Mouse (Mus musculus) lung, postnatal 0 days (tissue): ENCODE measurements around the gene Col23a1. TPM values are rescaled to one million over a fixed set of nuclear protein-coding genes. Genes with fewer than 3 reads are reported as not detected.

ENCODE experiments used
- ATAC-seq: fragments of 200-750 bp; cut with Nextera tagmentation; 2 replicates; pipeline ENCODE4 v1.8.0; 2017; ENCODE audit warnings: moderate library complexity
- DNase-seq: peaks from one replicate; pipeline ENCODE4 v3.0.0-alpha.2; 2016; ENCODE audit warnings: low spot score
- H3K27ac ChIP-seq: fragments of 300-500 bp; sonication (generic); 2 replicates; pipeline ENCODE4 v1.5.1; 2014; ENCODE audit warnings: antibody characterized with exemption, mild to moderate bottlenecking, low read length, mixed read lengths
- H3K27me3 ChIP-seq: fragments of 300-500 bp; sonication (generic); replicated peaks from 2 replicates; pipeline ENCODE4 v1.6.1; 2014; ENCODE audit warnings: low read length, mixed read lengths; ENCODE audit not compliant: insufficient read depth
- H3K36me3 ChIP-seq: fragments of 300-500 bp; sonication (generic); 2 replicates; pipeline ENCODE4 v1.6.1; 2014; ENCODE audit warnings: low read length, mixed read lengths; ENCODE audit not compliant: insufficient read depth
- H3K4me1 ChIP-seq: fragments of 300-500 bp; sonication (generic); 2 replicates; pipeline ENCODE4 v1.6.1; 2014; ENCODE audit warnings: antibody characterized with exemption, low read depth, low read length, mixed read lengths; ENCODE audit not compliant: insufficient read depth
- H3K4me2 ChIP-seq: fragments of 300-500 bp; sonication (generic); replicated peaks from 2 replicates; pipeline ENCODE4 v1.6.1; 2014; ENCODE audit warnings: low read depth, mild to moderate bottlenecking, low read length, moderate library complexity, mixed read lengths
- H3K4me3 ChIP-seq: fragments of 300-500 bp; sonication (generic); 2 replicates; pipeline ENCODE4 v1.5.1; 2014; ENCODE audit warnings: low read depth, low read length
- H3K9ac ChIP-seq: fragments of 300-500 bp; sonication (generic); replicated peaks from 2 replicates; pipeline ENCODE4 v1.6.1; 2014; ENCODE audit warnings: low read depth, mild to moderate bottlenecking
- H3K9me3 ChIP-seq: fragments of 300-500 bp; sonication (generic); 2 replicates; pipeline ENCODE4 v1.6.1; 2016; ENCODE audit warnings: low read length, mixed read lengths
- CTCF ChIP-seq: IDR thresholded peaks from 2 replicates; pipeline ENCODE4 v1.5.1; 2016; ENCODE audit warnings: antibody characterized with exemption, mild to moderate bottlenecking
- EP300 ChIP-seq: IDR thresholded peaks from 2 replicates; pipeline ENCODE4 v1.6.1; 2016; ENCODE audit warnings: antibody characterized with exemption, mild to moderate bottlenecking, control low read depth
- WGBS: fragments of 180-500 bp; shearing (Covaris S2); extraction: QIAGEN DNeasy Blood & Tissue Kit; methylation state at CpG from one replicate; pipeline ENCODE4 v1.1.7; 2014; 5-methylcytosine and 5-hydroxymethylcytosine counted together
- polyA plus RNA-seq: library from polyadenylated mRNA; unstranded; fragments of >200 nt; fragmentation: Nextera tagmentation; extraction: Ambion mirVana; gene quantifications from 2 replicates; pipeline ENCODE4 v1.2.1, GENCODE M21; 2015

Col23a1 gene
- polyA plus RNA-seq, 1 experiment from 2014 or later, result 17.2 TPM

DNA sequence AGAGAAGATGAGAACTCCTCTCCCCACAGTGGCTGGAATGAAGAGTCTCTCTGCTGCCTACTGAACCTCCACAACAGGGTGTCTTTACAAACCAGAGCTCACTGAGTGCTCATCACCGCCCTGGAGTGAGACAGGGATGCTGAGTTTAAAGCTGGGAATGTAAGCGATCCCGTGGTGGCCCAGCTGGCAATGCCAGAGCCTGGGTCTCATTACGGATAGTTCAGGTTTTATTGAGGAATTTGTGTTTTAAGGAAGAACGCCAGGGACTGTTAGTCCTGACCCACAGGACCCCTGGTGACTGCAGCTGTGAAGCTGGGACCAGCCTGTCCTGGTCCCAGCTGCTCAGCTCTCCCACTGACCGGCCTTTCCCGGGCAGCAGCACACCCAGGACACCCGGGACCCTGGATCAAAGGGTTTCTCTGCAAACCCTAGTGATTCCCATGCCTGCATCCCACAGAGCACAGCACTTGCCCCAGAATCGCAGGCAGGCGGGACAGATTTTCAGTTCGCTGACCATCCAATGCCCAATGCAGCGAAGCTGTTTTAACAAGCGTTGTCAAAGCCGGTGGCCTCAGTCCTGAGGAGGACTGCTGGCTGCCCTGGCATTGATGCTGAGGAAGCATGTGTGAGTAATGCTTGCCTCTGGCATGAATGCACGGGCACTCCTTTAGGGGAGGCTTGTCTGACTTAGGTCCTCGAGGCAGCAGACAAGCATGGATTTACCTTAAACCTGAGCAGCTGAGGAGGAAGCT lies 139.9 kb downstream of the Col23a1 start:
- 63% methylated on average over 16 of the region's 16 CpGs for WGBS
- no peak overlapping the region for H3K9ac ChIP-seq
- H3K36me3 ChIP-seq, result no peaks in the 10 kb centered on the region
- ATAC-seq, result no peak
- H3K27me3 ChIP-seq, result no peaks in the 10 kb centered on the region
- no peaks in the 10 kb centered on the region for H3K9me3 ChIP-seq
- H3K4me2 ChIP-seq, result no peak overlapping the region
- TF ChIP-seq EP300 (no peak), CTCF (no peak)
- peaks cover 9% of the 10 kb centered on the region; the same call in 1 of the 2 replicates for H3K4me1 ChIP-seq
- no peak for DNase-seq
- H3K4me3 ChIP-seq, result no peak overlapping the region
- H3K27ac ChIP-seq, result no peak overlapping the region

- DNase-seq, result no peak
- TF ChIP-seq CTCF (no peak), EP300 (no peak)
- ATAC-seq, result no peak
- H3K27me3 ChIP-seq, result no peaks in the 10 kb centered on the region
- 44% methylated on average over 8 of the region's 8 CpGs for WGBS
- no peak overlapping the region for H3K27ac ChIP-seq
- no peaks in the 10 kb centered on the region for H3K9me3 ChIP-seq
- no peaks in the 10 kb centered on the region for H3K36me3 ChIP-seq
- no peak overlapping the region for H3K4me3 ChIP-seq
- H3K9ac ChIP-seq, result no peak overlapping the region
- peaks cover 9% of the 10 kb centered on the region; the same call in 1 of the 2 replicates for H3K4me1 ChIP-seq
- H3K4me2 ChIP-seq, result no peak overlapping the region
Observed at GRCm38 (mm10) chr11:51430180-51430578, 140.5 kb downstream of the Col23a1 start.

DNA sequence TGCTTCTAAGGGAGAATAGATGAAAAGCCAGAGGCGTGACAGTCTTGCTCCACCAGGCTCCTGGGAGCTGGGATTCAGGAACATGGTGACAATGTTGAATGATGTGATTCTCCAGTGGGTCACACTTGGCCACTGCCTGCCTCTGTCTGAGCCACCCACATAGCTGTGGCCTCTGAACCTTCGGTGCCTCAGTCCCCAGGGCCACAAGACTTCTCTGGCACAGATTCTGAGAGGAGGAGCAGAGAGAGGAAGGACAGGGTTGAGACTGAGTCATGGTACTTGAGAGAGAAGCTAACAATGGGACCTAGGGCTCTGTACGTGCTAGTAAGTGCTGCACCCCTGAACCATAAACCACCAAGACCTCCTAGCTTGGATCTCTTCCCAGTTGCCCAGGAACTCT lies 141.6 kb downstream of the Col23a1 start:
- H3K36me3 ChIP-seq, result no peaks in the 10 kb centered on the region

DNA sequence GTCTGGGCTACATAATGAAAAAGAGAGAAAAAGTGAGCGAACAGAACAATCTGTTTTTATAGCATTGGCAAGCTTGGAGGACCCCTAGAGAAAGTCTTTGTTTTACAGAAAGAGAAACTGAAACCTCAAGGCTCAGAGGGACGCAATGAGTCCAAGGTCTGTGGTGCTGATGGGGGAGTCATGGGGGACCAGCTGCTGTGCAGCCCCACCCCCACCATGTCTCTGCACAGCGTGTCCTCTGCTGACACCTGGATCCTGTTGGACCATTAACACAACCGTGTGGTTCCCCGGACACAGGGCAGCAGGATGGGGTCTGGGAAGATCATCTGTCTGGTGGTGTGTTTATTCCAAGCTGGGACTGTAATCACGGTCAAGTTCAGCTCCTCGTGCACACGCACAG lies 142.2 kb downstream of the Col23a1 start:
- Histone ChIP-seq H3K4me2 (peak overlapping the region; percentile 42), H3K36me3 (no peaks in the 10 kb centered on the region), H3K27ac (peak overlapping the region; percentile 40; the same call in 1 of the 2 replicates), H3K27me3 (no peaks in the 10 kb centered on the region), H3K9me3 (no peaks in the 10 kb centered on the region), H3K9ac (no peak overlapping the region), H3K4me1 (peaks cover 9% of the 10 kb centered on the region; the same call in 1 of the 2 replicates), H3K4me3 (no peak overlapping the region)
- DNase-seq (peak; percentile 20), ATAC-seq (peak; percentile 18; the same call in 1 of the 2 replicates)
- WGBS, result 54% methylated on average over 8 of the region's 8 CpGs
- TF ChIP-seq CTCF (no peak), EP300 (no peak)

More for the DNA sequence above, 141.6 kb downstream of the Col23a1 start:
- Histone ChIP-seq H3K9me3 (no peaks in the 10 kb centered on the region), H3K4me3 (no peak overlapping the region), H3K27me3 (no peaks in the 10 kb centered on the region), H3K9ac (no peak overlapping the region), H3K4me1 (peaks cover 9% of the 10 kb centered on the region; the same call in 1 of the 2 replicates), H3K4me2 (no peak overlapping the region), H3K27ac (peak overlapping the region; percentile 40; the same call in 1 of the 2 replicates)
- DNase-seq (peak; percentile 70), ATAC-seq (peak; percentile 69)
- TF ChIP-seq CTCF (no peak), EP300 (no peak)
- WGBS, result 42% methylated on average over 3 of the region's 3 CpGs

- DNase-seq (no peak), ATAC-seq (no peak)
- H3K4me2 ChIP-seq, result no peak overlapping the region
- no peak for TF ChIP-seq EP300
- no peak for TF ChIP-seq CTCF
- no peaks in the 10 kb centered on the region for H3K4me1 ChIP-seq
- WGBS, result 97% methylated on average over 7 of the region's 7 CpGs
- no peak overlapping the region for H3K4me3 ChIP-seq
- no peak overlapping the region for H3K9ac ChIP-seq
- H3K36me3 ChIP-seq, result no peaks in the 10 kb centered on the region
- H3K27ac ChIP-seq, result no peak overlapping the region
- H3K27me3 ChIP-seq, result no peaks in the 10 kb centered on the region
- H3K9me3 ChIP-seq, result no peaks in the 10 kb centered on the region
Observed at GRCm38 (mm10) chr11:51442006-51442405, 152.3 kb downstream of the Col23a1 start.

DNA sequence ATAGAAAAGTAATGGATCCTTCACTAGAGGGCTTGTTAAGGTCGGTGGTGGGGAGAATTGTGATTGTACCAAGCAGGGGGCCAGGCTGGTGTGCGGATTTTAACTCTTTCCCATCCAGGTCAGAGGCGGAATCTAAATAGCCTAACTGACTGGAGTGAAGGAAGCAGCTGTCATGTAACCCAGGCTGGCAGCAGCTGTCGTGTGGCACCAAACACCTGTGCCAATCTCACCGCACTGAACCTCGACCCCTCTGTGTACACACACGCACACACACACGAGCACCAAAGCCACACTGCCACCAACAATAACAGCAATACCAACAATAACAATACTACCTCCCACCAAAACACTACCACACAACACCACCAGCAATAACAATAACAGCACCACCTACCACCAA lies 152.9 kb downstream of the Col23a1 start:
- no peaks in the 10 kb centered on the region for H3K27me3 ChIP-seq
- H3K9me3 ChIP-seq, result no peaks in the 10 kb centered on the region
- ATAC-seq (no peak), DNase-seq (no peak)
- H3K36me3 ChIP-seq, result no peaks in the 10 kb centered on the region
- no peak for TF ChIP-seq CTCF
- TF ChIP-seq EP300, result no peak
- 67% methylated on average over 8 of the region's 8 CpGs for WGBS
- H3K9ac ChIP-seq, result no peak overlapping the region
- H3K4me2 ChIP-seq, result no peak overlapping the region
- no peak overlapping the region for H3K4me3 ChIP-seq
- no peaks in the 10 kb centered on the region for H3K4me1 ChIP-seq
- H3K27ac ChIP-seq, result no peak overlapping the region
